Mouse (Mus musculus) limb, embryonic 11.5 days (tissue): ENCODE results near the gene A1cf. TPM values are rescaled to one million over a fixed set of nuclear protein-coding genes. Genes with fewer than 3 reads are reported as not detected.

Experiments
- polyA plus RNA-seq: library from polyadenylated mRNA; unstranded; fragments of >200 nt; fragmentation: Nextera tagmentation; extraction: Ambion mirVana; gene quantifications from 2 replicates; pipeline ENCODE4 v1.2.1, GENCODE M21; 2014

The A1cf gene
- polyA plus RNA-seq, 1 experiment from 2014 or later, result not detected

Other genes starting within 250 kb of the A1cf start
- gene Prkg1, start 103.7 kb upstream of the A1cf start, polyA plus RNA-seq, result 2.1 and 2.3 TPM in 2 replicates
- gene Asah2, start 239.4 kb downstream of the A1cf start, polyA plus RNA-seq, result 1.0 and 1.2 TPM in 2 replicates